Mouse (Mus musculus): ENCODE measurements at regions not wholly inside any gene's neighbourhood (a gene's known extent, or its start where the extent isn't known, plus 50 kb on each side); places are given as distances from the start of the nearest gene placed in this dataset.
"Not testable (repeated sequence)": the region's sequence is repeated elsewhere in the genome, so short reads cannot be mapped to it uniquely, and the experiment has no call there.

GRCm38 (mm10) chr14:104731319-104731995, 209.0 kb upstream of the Rnf219 start:
- no peaks in the 10 kb centered on the region for H3K9me3 ChIP-seq (ENCODE audit: control insufficient read depth, insufficient read depth, low read depth, low read length)
- H3K4me3 ChIP-seq (ENCODE audit: insufficient read depth in 1 of 2, low read depth in 1 of 2, low read length in 2 of 2, poor library complexity in 1 of 2, severe bottlenecking in 1 of 2), result no peak overlapping the region
- in situ Hi-C loops (cut with MboI; ENCODE audit: low sequenced_read_pairs in 2 of 2, unreplicated experiment in 2 of 2), result no loop called here
- no peak overlapping the region for H3K27ac ChIP-seq (ENCODE audit: insufficient read depth, low read depth, low read length, poor library complexity, severe bottlenecking)
- no peak for TF ChIP-seq HCFC1 (IDR thresholded peaks at IDR 0.05; ENCODE audit: borderline replicate concordance, insufficient read depth, low read length)
- TF ChIP-seq CHD2 (IDR thresholded peaks at IDR 0.05; ENCODE audit: low read depth, low read length), result no peak
- no peak for TF ChIP-seq ZC3H11A (IDR thresholded peaks at IDR 0.05; ENCODE audit: borderline replicate concordance, low read depth, low read length)
- no peak for TF ChIP-seq MAFK (IDR thresholded peaks at IDR 0.05; ENCODE audit: insufficient read depth, low read depth, low read length)
- no peak for TF ChIP-seq ZNF384 (IDR thresholded peaks at IDR 0.05; ENCODE audit: low read depth, low read length)
- no peak overlapping the region for H3K9ac ChIP-seq (ENCODE audit: insufficient read depth, low read depth, low read length, poor library complexity, severe bottlenecking)
- no peaks in the 10 kb centered on the region for H3K36me3 ChIP-seq (ENCODE audit: control insufficient read depth, insufficient read depth, low read length, poor library complexity, severe bottlenecking)
- no peak for DNase-seq (ENCODE audit: low read depth, low spot score)
- H3K4me1 ChIP-seq (ENCODE audit: control insufficient read depth in 2 of 2, insufficient read depth in 2 of 2, low read length in 2 of 2, poor library complexity in 1 of 2), result no peaks in the 10 kb centered on the region

- in situ Hi-C loops (cut with MboI; ENCODE audit: low sequenced_read_pairs in 2 of 2, unreplicated experiment in 2 of 2); DNase-seq (ENCODE audit: low read depth, low spot score): not testable (repeated sequence)
Measured at GRCm38 (mm10) chr14:104715651-104716050, 193.2 kb upstream of the Rnf219 start.

GRCm38 (mm10) chr14:104702283-104702893, 179.9 kb upstream of the Rnf219 start:
- Histone ChIP-seq H3K4me3 (ENCODE audit: insufficient read depth in 1 of 2, low read depth in 1 of 2, low read length in 2 of 2, poor library complexity in 1 of 2, severe bottlenecking in 1 of 2) (no peak overlapping the region), H3K9me3 (ENCODE audit: control insufficient read depth, insufficient read depth, low read depth, low read length) (no peaks in the 10 kb centered on the region), H3K27ac (ENCODE audit: insufficient read depth, low read depth, low read length, poor library complexity, severe bottlenecking) (no peak overlapping the region), H3K9ac (ENCODE audit: insufficient read depth, low read depth, low read length, poor library complexity, severe bottlenecking) (no peak overlapping the region), H3K36me3 (ENCODE audit: control insufficient read depth, insufficient read depth, low read length, poor library complexity, severe bottlenecking) (no peaks in the 10 kb centered on the region), H3K4me1 (ENCODE audit: control insufficient read depth in 2 of 2, insufficient read depth in 2 of 2, low read length in 2 of 2, poor library complexity in 1 of 2) (no peaks in the 10 kb centered on the region)
- DNase-seq (ENCODE audit: low read depth, low spot score), result no peak
- no peak for TF ChIP-seq ZC3H11A (IDR thresholded peaks at IDR 0.05; ENCODE audit: borderline replicate concordance, low read depth, low read length)
- TF ChIP-seq HCFC1 (IDR thresholded peaks at IDR 0.05; ENCODE audit: borderline replicate concordance, insufficient read depth, low read length), result no peak
- no peak for TF ChIP-seq MAFK (IDR thresholded peaks at IDR 0.05; ENCODE audit: insufficient read depth, low read depth, low read length)
- no peak for TF ChIP-seq ZNF384 (IDR thresholded peaks at IDR 0.05; ENCODE audit: low read depth, low read length)
- no peak for TF ChIP-seq CHD2 (IDR thresholded peaks at IDR 0.05; ENCODE audit: low read depth, low read length)
- in situ Hi-C loops (cut with MboI; ENCODE audit: low sequenced_read_pairs in 2 of 2, unreplicated experiment in 2 of 2), result no loop called here

More at GRCm38 (mm10) chr14:104715651-104716050, 193.2 kb upstream of the Rnf219 start:
- H3K4me1 ChIP-seq (ENCODE audit: control insufficient read depth in 2 of 2, insufficient read depth in 2 of 2, low read length in 2 of 2, poor library complexity in 1 of 2); H3K36me3 ChIP-seq (ENCODE audit: control insufficient read depth, insufficient read depth, low read length, poor library complexity, severe bottlenecking); H3K9me3 ChIP-seq (ENCODE audit: control insufficient read depth, insufficient read depth, low read depth, low read length); H3K9ac ChIP-seq (ENCODE audit: insufficient read depth, low read depth, low read length, poor library complexity, severe bottlenecking); H3K27ac ChIP-seq (ENCODE audit: insufficient read depth, low read depth, low read length, poor library complexity, severe bottlenecking); H3K4me3 ChIP-seq (ENCODE audit: insufficient read depth in 1 of 2, low read depth in 1 of 2, low read length in 2 of 2, poor library complexity in 1 of 2, severe bottlenecking in 1 of 2): not testable (repeated sequence)

- no peaks in the 10 kb centered on the region for H3K4me1 ChIP-seq (ENCODE audit: control insufficient read depth in 2 of 2, insufficient read depth in 2 of 2, low read length in 2 of 2, poor library complexity in 1 of 2)
- H3K9me3 ChIP-seq (ENCODE audit: control insufficient read depth, insufficient read depth, low read depth, low read length), result no peaks in the 10 kb centered on the region
- no peak overlapping the region for H3K4me3 ChIP-seq (ENCODE audit: insufficient read depth in 1 of 2, low read depth in 1 of 2, low read length in 2 of 2, poor library complexity in 1 of 2, severe bottlenecking in 1 of 2)
- TF ChIP-seq ZNF384 (IDR thresholded peaks at IDR 0.05; ENCODE audit: low read depth, low read length) (no peak), ZC3H11A (IDR thresholded peaks at IDR 0.05; ENCODE audit: borderline replicate concordance, low read depth, low read length) (no peak), CHD2 (IDR thresholded peaks at IDR 0.05; ENCODE audit: low read depth, low read length) (no peak), HCFC1 (IDR thresholded peaks at IDR 0.05; ENCODE audit: borderline replicate concordance, insufficient read depth, low read length) (no peak), MAFK (IDR thresholded peaks at IDR 0.05; ENCODE audit: insufficient read depth, low read depth, low read length) (no peak)
- no peak overlapping the region for H3K9ac ChIP-seq (ENCODE audit: insufficient read depth, low read depth, low read length, poor library complexity, severe bottlenecking)
- DNase-seq (ENCODE audit: low read depth, low spot score), result no peak
- no peak overlapping the region for H3K27ac ChIP-seq (ENCODE audit: insufficient read depth, low read depth, low read length, poor library complexity, severe bottlenecking)
- in situ Hi-C loops (cut with MboI; ENCODE audit: low sequenced_read_pairs in 2 of 2, unreplicated experiment in 2 of 2), result no loop called here
- no peaks in the 10 kb centered on the region for H3K36me3 ChIP-seq (ENCODE audit: control insufficient read depth, insufficient read depth, low read length, poor library complexity, severe bottlenecking)
Measured at GRCm38 (mm10) chr14:104698962-104699361, 176.5 kb upstream of the Rnf219 start.
